Mouse (Mus musculus) liver, adult (tissue): Measurements from ENCODE around the gene S100a11.

ENCODE experiments used
- GATA4 ChIP-seq: IDR thresholded peaks from 2 replicates; pipeline ENCODE4 v1.6.1; 2014; ENCODE audit warnings: mild to moderate bottlenecking, low read length; ENCODE audit not compliant: insufficient replicate concordance

Gene S100a11

GRCm38 (mm10) chr3:93520330-93521193 lies at the start of gene S100a11:
Gene S100a11, plus strand, starts transcription at chr3:93520488.
- no peak for TF ChIP-seq GATA4

GRCm38 (mm10) chr3:93480053-93480452 lies 40.2 kb upstream of the S100a11 start:
- TF ChIP-seq GATA4: no peak

GRCm38 (mm10) chr3:93481982-93482616 lies 38.2 kb upstream of the S100a11 start:
- TF ChIP-seq GATA4: no peak

DNA sequence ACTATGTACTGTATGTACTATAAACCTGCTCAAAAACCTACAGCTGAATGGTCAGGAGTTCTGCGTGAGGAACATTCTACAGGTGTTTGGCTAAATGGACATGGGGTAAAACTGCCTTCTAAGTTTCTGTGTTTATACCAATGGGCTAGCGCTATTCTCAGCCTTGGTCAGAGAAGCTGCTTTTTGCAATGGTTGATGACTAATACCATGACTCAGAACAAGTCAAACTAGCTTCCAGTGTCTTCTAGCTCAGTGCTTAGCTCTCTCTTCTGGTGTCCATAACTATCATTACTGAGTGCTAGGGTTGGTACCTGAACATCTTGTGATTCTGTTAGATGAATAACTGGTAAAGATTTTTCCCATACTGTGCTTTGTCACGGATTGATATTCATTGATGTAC lies 34.7 kb upstream of the S100a11 start:
- no peak for TF ChIP-seq GATA4

DNA sequence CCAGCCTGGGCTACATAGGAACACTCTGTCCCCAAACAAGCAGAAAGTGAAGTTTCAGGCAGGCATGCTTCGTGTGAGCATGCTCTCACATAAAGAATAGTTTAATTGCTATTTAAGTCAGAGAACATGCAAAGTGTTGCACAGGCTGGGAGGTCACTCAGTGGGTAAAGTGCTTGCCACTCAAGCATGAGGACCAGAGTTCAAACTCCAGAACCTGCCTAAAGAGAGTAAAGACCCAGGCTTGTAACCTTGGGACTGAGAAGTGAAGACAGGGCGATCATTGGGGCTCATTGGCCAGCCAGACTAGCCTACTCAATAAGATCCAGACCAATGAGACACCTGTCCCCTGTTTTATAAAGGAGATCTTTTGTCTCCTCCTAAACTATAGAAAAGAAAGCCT lies 31.7 kb upstream of the S100a11 start:
- no peak for TF ChIP-seq GATA4

GRCm38 (mm10) chr3:93492176-93492575 lies 28.1 kb upstream of the S100a11 start:
- no peak for TF ChIP-seq GATA4

DNA sequence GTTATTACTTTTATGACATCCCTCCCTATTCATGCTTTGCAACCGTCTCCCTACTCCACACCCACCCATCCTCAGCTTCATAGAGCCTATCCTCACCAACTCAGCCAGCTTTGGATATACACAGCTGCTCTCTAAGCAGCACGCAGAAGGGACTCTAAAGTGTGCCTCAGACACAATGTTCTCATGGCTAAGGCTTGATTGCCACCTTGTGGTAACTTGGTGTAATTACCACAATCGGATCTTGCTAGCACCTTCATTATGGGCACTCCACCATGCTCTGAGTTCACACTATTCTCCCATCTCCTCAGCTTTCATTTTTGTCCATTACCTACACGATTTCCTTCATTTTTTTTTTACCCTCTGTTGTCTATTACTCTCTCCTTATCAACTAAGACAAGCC lies 26.3 kb upstream of the S100a11 start:
- TF ChIP-seq GATA4: no peak

DNA sequence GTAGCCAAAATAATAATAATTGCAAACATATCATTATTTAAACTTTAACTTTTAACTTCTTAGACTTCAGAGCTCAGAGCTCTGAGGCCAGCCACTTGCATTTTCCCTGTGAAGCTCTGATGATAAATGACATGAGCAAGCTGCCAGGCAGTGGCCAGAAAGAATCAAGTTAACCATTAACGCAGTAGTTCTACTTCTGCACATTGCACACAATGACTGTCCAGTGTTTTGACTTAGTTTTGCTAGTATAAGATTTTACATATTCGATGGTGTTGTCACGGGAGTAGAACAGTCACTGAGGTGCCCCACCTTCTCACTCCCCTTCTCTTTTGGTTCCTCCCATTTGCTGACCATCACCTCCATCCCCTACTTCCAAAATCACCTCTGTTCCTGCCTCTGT lies 23.2 kb upstream of the S100a11 start:
- no peak for TF ChIP-seq GATA4

DNA sequence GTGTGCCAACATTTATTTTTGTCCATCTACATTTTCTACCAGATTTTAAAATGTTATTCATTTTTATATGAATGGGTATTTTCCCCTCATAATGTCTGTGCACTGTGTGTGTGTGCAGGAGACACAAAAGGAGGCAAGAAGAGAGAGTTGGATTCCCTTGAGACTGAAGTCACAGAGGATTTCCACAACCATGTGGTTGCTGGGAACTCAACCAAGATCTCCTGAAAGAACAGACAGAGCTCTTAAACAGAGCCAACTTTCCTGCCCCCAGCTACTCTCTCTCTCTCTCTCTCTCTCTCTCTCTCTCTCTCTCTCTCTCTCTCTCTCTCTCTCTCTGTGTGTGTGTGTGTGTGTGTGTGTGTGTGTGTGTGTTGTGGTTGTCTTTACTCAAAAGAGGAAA lies 21.2 kb upstream of the S100a11 start:
- no peak for TF ChIP-seq GATA4

- TF ChIP-seq GATA4: no peak
Measured at GRCm38 (mm10) chr3:93504536-93505189, 15.6 kb upstream of the S100a11 start.

GRCm38 (mm10) chr3:93505960-93506863 lies 14.1 kb upstream of the S100a11 start:
- TF ChIP-seq GATA4: no peak

DNA sequence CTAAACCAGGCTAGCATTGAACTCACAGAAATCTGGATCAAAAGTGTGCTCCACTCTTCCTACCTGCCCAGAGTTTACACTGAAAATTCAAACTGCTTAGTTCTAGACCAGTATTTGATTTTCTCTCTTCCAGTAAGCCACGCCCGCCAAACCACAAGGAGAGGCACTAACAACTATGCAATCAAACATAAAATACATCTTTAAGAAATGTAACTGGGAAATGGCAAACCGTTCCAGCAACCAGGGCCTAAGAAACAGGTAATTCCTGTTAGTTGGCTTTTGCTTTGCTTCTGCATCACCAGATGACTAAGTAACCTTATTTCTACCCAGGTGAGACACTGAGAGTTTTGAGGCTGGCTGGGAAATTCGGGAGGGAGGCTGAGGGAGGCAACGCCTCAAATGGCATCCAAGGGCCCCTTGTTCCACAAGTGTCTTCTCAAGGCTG lies 13.4 kb upstream of the S100a11 start:
- TF ChIP-seq GATA4: no peak

DNA sequence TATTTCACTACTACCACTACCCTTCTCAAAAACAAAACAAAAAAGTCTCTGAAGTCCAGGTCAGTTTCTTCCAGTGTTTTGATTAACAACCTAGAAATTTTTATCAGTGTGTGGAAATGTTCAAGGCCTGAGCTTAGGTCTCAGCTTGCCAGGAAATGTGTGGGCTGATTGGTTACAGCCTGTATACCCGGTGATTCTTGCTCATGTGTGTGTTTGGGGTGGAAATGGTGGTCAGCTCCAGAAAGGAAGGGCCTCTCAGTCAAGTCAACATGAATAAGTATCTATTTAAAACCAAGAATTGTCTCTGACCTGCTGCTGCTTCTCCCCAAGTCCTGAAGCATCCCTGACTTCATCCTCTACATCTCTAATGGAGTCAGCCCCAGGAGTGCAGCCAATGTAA lies 11.0 kb upstream of the S100a11 start:
- TF ChIP-seq GATA4: no peak

- no peak for TF ChIP-seq GATA4
Measured at GRCm38 (mm10) chr3:93511036-93511435, 9.3 kb upstream of the S100a11 start.

DNA sequence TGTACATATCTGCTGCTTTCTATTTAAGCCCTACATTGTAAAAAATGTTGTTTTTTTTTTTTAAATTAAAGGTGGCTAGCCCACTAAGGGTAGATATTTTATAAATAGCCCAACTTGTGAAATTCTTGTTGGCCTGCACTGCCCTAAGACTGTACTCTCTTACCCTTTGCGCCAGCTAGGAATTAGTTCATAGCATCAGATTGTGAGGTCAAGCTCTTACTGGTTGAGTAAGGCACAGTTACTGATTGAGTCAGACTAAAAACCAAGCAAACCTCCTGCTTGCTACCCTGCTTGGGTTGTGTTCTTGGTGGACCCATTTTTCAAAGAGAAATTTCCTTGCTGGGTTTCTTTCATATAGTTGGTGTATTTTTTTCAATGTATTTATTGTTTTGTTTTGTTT lies 8.5 kb upstream of the S100a11 start:
- no peak for TF ChIP-seq GATA4
